Mouse (Mus musculus) CH12F3 (cell line): Measurements from ENCODE around the gene Bcas1.
"Not testable (repeated sequence)": the region's sequence is repeated elsewhere in the genome, so short reads cannot be mapped to it uniquely, and the experiment has no call there.

Experiments
- in situ Hi-C: fragments of 300-500 bp; cut with MboI; formaldehyde crosslinking; loops from 2 replicates; pipeline ENCODE4 v1.14.3; 2020; ENCODE audit warnings: low sequenced_read_pairs

Bcas1 gene

DNA sequence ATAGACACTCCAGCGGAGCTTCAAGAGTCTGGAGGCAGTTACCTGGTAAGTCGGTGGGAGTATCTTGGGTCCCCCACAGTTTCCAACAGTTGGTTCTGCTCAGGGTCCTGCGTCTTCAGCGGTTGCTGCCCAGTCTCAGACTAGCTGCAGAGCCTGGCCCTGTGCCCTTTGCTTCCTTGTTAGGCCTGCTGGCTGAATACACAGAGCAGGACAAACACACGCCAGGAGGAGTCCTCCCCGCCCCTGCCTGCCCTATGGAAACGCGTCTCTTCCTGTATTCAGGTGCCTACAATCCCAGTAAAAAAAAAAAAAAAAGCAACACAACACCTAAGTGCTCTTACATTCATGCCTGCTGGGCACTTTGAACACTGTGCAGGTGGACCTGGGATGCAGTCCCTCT lies at the start of gene Bcas1:
Gene Bcas1, minus strand, starts transcription at position 142 of the 400 bp plus-strand sequence.
- in situ Hi-C loops = no loop called here

- in situ Hi-C loops = no loop called here
Measured at GRCm38 (mm10) chr2:170476643-170477042, 49.0 kb upstream of the Bcas1 start.

GRCm38 (mm10) chr2:170476215-170476614 lies 48.6 kb upstream of the Bcas1 start:
- in situ Hi-C loops = no loop called here

DNA sequence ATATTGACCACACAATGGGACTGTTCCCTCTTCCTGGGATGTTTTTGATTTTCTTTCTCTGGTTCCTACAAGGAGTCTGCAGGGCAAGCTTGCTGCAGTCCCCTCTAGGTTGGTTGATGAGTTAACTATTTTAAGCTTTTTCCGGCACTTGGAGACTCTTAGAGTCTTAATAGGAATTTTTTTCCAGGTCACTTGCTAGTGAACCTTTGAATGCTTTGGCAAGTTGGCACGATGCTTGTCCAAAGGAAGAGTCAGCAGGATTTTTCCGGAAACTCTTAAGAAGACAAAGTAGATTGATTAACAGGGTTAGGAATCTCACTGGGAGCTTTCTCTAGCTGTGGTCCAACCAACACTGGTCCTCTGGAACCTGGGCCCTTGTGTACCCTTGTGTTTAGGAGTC lies 47.5 kb upstream of the Bcas1 start:
- in situ Hi-C loops = no loop called here

- in situ Hi-C loops = no loop called here
Measured at GRCm38 (mm10) chr2:170474125-170474524, 46.5 kb upstream of the Bcas1 start.

DNA sequence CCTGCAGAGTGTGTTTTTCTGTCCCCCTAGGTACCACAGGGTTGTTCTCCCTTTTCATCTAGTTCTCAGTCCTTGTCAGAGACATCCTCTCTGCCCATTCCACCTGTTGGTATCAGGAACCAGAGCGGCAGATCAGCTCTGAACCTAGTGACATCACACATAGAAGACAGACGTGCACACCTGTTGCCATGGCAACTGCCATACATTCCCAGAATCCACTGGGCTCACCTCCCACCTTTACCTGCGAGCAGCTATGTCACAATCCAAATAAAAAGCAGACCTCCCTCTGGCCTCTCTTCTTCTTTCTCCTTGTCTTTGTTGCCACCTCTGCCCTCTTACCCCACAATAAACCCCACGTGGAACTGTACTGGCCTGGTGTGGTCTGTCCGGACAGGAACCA lies 42.9 kb upstream of the Bcas1 start:
- in situ Hi-C loops = no loop called here

DNA sequence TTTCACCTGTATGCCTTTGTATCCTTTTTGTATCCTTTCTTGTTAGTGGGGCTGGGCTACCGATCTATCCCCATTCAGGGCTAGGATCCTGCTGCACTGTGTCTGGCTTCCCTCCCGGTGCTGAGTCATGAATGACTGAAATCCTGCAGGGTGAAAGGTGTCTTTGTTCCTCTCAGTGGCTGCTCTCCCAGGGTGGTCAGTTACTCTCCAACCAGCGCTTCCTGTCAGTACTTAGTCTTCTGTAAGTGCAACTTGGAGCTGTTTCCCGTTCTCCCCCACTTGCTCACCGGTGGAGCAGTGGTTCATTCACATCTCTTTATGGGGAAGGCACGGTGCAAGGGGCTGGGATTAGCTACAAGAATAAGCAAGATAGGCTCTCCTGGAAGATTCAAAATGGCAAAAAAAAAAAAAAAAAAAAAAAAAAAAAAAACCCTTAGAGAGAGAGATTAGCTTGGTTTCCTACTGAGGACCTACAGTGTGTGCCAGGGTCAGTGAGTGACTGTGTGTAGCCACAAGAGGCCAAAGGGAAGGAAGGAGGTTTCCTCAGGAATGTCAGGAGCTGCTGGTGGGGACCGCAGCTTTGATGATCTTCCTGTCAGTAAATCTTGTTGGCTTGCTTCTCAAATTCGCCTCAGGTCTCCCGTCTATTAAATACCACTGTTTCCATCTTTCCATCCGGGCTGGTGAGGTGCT lies 42.1 kb upstream of the Bcas1 start:
- in situ Hi-C loops = no loop called here

DNA sequence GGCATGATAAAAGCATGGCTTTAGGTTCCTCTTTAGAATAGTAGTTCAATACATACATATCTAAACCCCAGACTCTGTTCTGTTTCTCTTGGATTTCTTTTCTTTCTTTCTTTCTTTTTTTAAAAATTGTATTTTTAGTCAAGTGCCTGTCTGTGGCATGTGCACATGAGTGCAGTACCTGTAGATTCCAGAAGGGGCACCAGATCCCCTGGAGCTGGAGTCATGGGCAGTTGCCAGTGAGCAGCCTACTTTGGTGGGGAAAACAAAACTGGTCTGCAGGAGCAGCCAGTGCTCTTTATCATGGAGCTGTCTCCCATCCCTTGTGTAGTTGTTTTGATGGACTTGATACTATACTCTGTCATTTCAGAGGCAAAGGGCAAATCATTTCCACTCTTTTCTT lies 40.4 kb upstream of the Bcas1 start:
- in situ Hi-C loops = no loop called here

- in situ Hi-C loops = no loop called here
Measured at GRCm38 (mm10) chr2:170464817-170465216, 37.2 kb upstream of the Bcas1 start.

- in situ Hi-C loops = no loop called here
Measured at GRCm38 (mm10) chr2:170461652-170462051, 34.0 kb upstream of the Bcas1 start.

- in situ Hi-C loops = no loop called here
Measured at GRCm38 (mm10) chr2:170459805-170460204, 32.2 kb upstream of the Bcas1 start.

- in situ Hi-C loops = no loop called here
Measured at GRCm38 (mm10) chr2:170459183-170459582, 31.5 kb upstream of the Bcas1 start.

- in situ Hi-C loops = not testable (repeated sequence)
Measured at GRCm38 (mm10) chr2:170453809-170454208, 26.2 kb upstream of the Bcas1 start.

DNA sequence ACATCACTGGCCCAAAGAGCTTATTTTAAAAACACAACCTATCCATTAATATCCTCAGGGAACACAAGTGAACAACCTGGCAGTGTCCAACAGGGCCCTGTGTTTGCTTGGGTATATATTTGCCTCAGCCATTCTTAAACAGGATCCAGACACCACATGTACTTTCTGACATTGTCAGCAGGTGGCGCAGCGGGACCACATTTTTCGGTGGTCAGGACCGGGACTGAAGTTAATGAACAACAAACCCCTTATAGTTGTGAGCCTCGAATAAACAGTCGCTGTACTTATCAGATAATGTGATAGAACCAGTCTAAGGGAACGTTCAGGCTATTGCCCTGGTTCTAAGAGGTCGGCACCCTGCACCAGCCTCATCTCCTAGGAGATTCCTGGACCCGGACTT lies 23.3 kb upstream of the Bcas1 start:
- in situ Hi-C loops = no loop called here

DNA sequence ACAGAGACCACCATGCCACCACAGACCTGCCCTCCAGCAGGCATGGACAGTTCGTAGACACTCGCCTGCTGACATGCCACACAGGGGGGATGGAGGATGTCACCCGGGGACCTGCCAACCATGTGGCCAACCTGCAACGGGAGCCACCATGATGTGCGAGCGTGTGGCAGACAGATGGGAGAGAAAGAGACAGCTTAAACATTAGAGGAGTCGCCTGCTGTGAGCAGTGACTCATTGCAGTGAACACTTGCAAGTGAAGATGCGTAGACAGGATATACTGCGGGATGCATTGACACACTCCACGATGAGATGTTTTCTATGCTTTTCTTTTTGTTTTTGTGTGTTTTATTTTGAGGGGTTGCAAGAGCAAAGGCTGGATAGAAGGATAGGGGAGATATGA lies 20.0 kb upstream of the Bcas1 start:
- in situ Hi-C loops = loop anchor here (10.0 kb wide), 1 partner anchor 57 kb away; no protein-coding TSS in a partner anchor

GRCm38 (mm10) chr2:170446843-170447383 lies 19.3 kb upstream of the Bcas1 start:
- in situ Hi-C loops = loop anchor here (10.0 kb wide), 1 partner anchor 58 kb away; no protein-coding TSS in a partner anchor

DNA sequence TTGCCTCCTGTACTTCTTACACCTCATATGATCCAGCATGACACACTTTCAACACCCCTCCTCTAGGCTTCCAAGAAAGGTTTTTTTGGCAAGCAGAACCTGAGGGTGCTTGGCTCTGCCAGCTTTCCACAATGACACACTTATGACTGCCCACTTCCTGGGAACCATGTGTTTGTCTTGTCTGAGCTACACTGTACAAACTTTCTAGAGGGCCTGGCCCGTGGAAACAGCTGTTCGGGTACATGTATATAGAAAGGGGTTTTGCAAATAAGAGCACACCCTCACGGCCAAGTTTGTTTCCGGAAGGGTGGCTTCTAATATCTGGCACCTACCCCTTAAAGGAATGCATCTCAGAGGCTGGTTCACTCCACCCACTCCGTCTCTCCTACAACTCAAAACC lies 18.2 kb upstream of the Bcas1 start:
- in situ Hi-C loops = loop anchor here (10.0 kb wide), 1 partner anchor 59 kb away; no protein-coding TSS in a partner anchor

DNA sequence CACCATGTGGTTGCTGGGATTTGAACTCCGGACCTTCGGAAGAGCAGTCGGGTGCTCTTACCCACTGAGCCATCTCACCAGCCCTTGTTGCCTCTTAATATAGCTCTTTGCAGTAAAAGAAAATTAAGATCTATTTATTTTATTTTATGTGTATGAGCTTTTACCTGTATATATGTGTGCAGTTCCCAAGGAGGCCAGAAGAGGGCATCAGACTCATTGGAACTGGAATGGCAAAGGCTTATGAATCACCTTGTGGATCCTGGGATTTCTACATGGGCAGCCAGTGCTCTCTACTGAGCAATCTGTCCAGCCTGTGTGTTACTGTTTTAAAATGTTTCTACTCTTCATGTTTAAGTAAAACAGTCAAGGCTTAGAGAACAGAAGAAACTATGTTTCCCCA lies 14.9 kb upstream of the Bcas1 start:
- in situ Hi-C loops = loop anchor here (10.0 kb wide), 1 partner anchor 62 kb away; no protein-coding TSS in a partner anchor

DNA sequence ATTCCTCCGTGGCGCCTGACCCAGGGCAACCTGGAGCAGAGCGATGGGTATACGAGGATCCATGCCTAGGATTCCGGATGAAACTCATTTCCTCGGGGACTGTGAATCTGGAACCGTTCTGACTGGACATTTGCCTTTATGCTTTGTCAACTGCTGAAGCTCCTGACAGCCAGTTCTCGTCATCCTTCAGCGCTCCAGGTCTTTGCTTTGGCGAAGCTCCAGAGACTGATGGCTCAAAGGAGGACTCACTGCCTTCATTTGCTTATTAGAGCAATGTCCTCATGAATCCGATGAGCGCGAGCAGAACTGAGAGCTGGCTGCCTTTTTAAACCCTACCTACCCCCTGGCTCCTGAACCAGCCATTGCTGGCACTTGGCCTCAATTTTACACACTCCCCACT lies 11.1 kb upstream of the Bcas1 start:
- in situ Hi-C loops = no loop called here

DNA sequence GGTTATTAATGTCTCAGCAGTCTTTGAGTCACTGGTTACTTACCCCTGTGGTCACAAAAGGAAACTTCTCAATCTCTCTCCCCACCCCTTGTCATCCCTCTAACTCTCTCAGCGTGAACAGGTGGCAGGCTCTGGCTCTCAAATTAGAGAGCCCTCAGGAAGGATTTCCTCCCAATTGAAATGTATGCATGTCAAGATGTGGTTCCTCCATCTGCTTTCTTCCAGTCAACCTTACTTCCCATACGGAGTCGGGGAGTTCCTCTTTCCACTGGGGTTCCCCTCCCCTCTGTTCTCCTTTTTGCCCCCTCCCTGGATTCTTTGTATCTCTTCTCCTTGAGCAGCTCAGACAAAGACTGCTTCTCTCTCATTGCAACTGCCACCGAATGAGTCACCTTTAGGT lies 8.6 kb upstream of the Bcas1 start:
- in situ Hi-C loops = no loop called here

GRCm38 (mm10) chr2:170432152-170432551 lies 4.5 kb upstream of the Bcas1 start:
- in situ Hi-C loops = no loop called here

- in situ Hi-C loops = no loop called here
Measured at GRCm38 (mm10) chr2:170428966-170429365, 1.3 kb upstream of the Bcas1 start.

GRCm38 (mm10) chr2:170424131-170424530 lies 3.5 kb downstream of the Bcas1 start:
- in situ Hi-C loops = no loop called here
